Mouse (Mus musculus) hindbrain, embryonic 14.5 days (tissue): Measurements from ENCODE around the gene Thap8. TPM values are rescaled to one million over a fixed set of nuclear protein-coding genes. Genes with fewer than 3 reads are reported as not detected.

Experiments used
- ATAC-seq: fragments of 200-750 bp; cut with Nextera tagmentation; 2 replicates; pipeline ENCODE4 v1.8.0; 2017; ENCODE audit warnings: moderate number of reproducible peaks, mild to moderate bottlenecking, moderate TSS enrichment, moderate library complexity; ENCODE audit not compliant: low FRiP score
- DNase-seq: peaks from one replicate; pipeline ENCODE4 v3.0.0-alpha.2; 2015; ENCODE audit warnings: low spot score
- H3K27ac ChIP-seq: fragments of 300-500 bp; sonication (generic); 2 replicates; pipeline ENCODE4 v1.5.1; 2014; ENCODE audit warnings: mild to moderate bottlenecking, moderate library complexity
- H3K27me3 ChIP-seq: fragments of 300-500 bp; sonication (generic); 2 replicates; pipeline ENCODE4 v1.6.1; 2014; ENCODE audit warnings: mild to moderate bottlenecking, low read length, mixed read lengths; ENCODE audit not compliant: control insufficient read depth, insufficient read depth
- H3K36me3 ChIP-seq: fragments of 300-500 bp; sonication (generic); replicated peaks from 2 replicates; pipeline ENCODE4 v1.6.1; 2014; ENCODE audit not compliant: control insufficient read depth, insufficient read depth
- H3K4me1 ChIP-seq: fragments of 300-500 bp; sonication (generic); replicated peaks from 2 replicates; pipeline ENCODE4 v1.6.1; 2014; ENCODE audit warnings: antibody characterized with exemption, low read length, mixed read lengths; ENCODE audit not compliant: control insufficient read depth, insufficient read depth
- H3K4me2 ChIP-seq: fragments of 300-500 bp; sonication (generic); replicated peaks from 2 replicates; pipeline ENCODE4 v1.6.1; 2014; ENCODE audit warnings: mild to moderate bottlenecking, moderate library complexity
- H3K4me3 ChIP-seq: fragments of 300-500 bp; sonication (generic); replicated peaks from 2 replicates; pipeline ENCODE4 v1.5.1; 2014; ENCODE audit warnings: mild to moderate bottlenecking, low read length
- H3K9ac ChIP-seq: fragments of 300-500 bp; sonication (generic); 2 replicates; pipeline ENCODE4 v1.6.1; 2014
- H3K9me3 ChIP-seq: fragments of 300-500 bp; sonication (generic); 2 replicates; pipeline ENCODE4 v1.6.1; 2016; ENCODE audit warnings: low read length; ENCODE audit not compliant: control insufficient read depth
- WGBS: fragments of 180-500 bp; shearing (Covaris S2); extraction: QIAGEN DNeasy Blood & Tissue Kit; methylation state at CpG from one replicate; pipeline ENCODE4 v1.1.7; 2014; 5-methylcytosine and 5-hydroxymethylcytosine counted together
- polyA plus RNA-seq: library from polyadenylated mRNA; unstranded; fragments of >200 nt; fragmentation: Nextera tagmentation; extraction: Ambion mirVana; gene quantifications from 2 replicates; pipeline ENCODE4 v1.2.1, GENCODE M21; 2014

Thap8 gene
- polyA plus RNA-seq = 0.16 and 0.43 TPM in 2 replicates

DNA sequence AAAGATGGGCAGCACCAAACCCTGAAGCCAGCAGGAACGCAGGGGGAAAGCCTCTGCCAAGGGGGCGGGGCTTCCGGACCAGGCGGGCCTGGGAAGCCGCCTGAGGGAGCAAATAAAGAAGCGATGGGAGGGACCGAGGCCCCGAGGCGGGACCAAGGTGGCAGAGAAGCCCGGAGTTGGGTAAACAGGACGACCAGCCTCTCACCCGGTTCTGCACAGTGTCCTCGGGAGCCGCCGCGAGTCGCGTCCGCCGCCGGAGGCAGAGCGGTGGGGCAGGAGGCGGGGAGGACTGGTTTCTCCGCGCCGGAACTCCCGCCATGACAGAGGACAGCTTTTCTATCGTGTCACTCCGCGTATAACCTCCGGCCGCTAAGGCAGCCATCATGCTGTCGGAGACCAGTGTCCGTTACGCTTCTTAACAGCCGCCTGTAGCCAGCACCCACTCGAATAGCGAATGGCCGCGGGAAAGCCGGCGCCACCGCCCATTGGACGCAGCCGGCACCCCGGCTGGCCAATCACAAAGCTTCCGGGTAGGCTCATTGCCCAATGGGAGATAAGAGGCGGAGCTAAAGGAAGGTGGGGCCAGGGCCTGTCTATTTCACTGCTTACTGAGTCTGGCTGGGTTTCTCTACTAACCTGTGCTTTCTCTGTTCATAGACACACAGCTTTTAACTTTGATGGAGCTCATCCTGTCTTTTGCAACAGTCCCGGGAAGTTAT lies at the start of gene Thap8, which contains the start of gene Wdr62:
Gene Thap8 (plus strand): TSS at position 144 of the 719 bp plus-strand sequence.
Gene Wdr62 (minus strand): TSS at position 469 of the 719 bp plus-strand sequence.
- Histone ChIP-seq H3K36me3 (no peaks in the 10 kb centered on the region), H3K4me1 (no peaks in the 10 kb centered on the region), H3K4me3 (peak within 1 kb of the TSS; percentile 61), H3K27me3 (no peaks in the 10 kb centered on the region), H3K9me3 (no peaks in the 10 kb centered on the region), H3K27ac (peak within 1 kb of the TSS; percentile 97), H3K4me2 (peak within 1 kb of the TSS; percentile 91), H3K9ac (peak within 1 kb of the TSS; percentile 60)
- peak; percentile 95 for ATAC-seq
- peak; percentile 94 for DNase-seq
- under 1% methylated on average over 42 of the region's 49 CpGs for WGBS

DNA sequence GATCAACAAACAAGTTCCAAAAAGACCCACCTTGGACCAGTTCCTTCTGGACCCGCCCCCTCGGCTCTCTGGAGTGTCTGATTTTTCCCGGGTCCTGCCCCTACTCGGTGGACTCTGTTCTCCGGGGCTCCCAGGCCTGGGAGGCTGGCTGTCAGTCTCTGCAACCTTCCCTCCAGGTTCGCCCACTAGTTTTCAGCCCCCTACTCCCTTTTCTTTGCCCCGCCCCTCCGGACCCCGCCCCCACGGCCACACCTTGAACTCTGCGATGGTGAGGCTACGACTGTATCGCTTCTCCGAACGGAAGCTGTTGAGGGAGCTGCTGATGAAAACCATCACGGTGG lies 48.6 kb upstream of the Thap8 start:
- peak; percentile 49; the same call in 1 of the 2 replicates for ATAC-seq
- no peak for DNase-seq
- H3K36me3 ChIP-seq = peaks cover 45% of the 10 kb centered on the region
- peak overlapping the region; percentile 63 for H3K4me3 ChIP-seq
- peak overlapping the region; percentile 96 for H3K27ac ChIP-seq
- peaks cover 10% of the 10 kb centered on the region for H3K4me1 ChIP-seq
- no peaks in the 10 kb centered on the region for H3K27me3 ChIP-seq
- H3K9ac ChIP-seq = peak overlapping the region; percentile 75
- WGBS = under 1% methylated on average over 16 of the region's 16 CpGs
- peak overlapping the region; percentile 60 for H3K4me2 ChIP-seq
- H3K9me3 ChIP-seq = no peaks in the 10 kb centered on the region

- peak; percentile 95 for ATAC-seq
These were observed 48.0 kb upstream of the Thap8 start, which contains the start of the genes Polr2i and Tbcb for GRCm38 (mm10) chr7:30231669-30232454. Gene Polr2i (plus strand): TSS chr7:30231948. Gene Tbcb (minus strand): TSS chr7:30232272.

DNA sequence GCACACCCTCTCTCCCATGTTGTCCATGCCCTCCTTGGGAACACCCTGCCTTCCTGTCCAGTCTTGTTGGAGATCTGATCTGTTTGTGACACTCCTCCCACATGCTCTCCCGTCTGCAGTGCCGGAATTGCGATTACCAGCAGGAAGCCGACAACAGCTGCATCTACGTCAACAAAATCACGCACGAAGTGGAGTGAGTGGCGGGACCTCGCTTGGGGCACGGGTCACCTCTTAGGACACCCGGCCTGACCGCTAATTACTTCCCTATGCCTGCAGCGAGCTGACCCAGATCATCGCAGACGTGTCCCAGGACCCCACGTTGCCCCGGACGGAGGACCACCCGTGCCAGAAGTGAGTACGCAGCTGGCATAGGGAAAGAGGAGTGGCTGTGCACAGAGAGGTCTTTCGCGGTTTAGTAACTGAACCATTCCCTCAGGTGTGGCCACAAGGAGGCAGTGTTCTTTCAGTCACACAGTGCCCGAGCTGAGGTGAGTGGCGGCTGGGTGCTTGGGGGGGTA lies 47.2 kb upstream of the Thap8 start:
- DNase-seq = peak; percentile 27
- Histone ChIP-seq H3K4me3 (peak overlapping the region; percentile 63), H3K9ac (peak overlapping the region; percentile 75), H3K4me2 (peak overlapping the region; percentile 57), H3K9me3 (no peaks in the 10 kb centered on the region), H3K27me3 (no peaks in the 10 kb centered on the region), H3K36me3 (peaks cover 31% of the 10 kb centered on the region), H3K27ac (peak overlapping the region; percentile 96), H3K4me1 (peaks cover 10% of the 10 kb centered on the region)
- ATAC-seq = no peak; the same call in 1 of the 2 replicates
- WGBS = 4% methylated on average over 24 of the region's 24 CpGs

More at GRCm38 (mm10) chr7:30231669-30232454, 48.0 kb upstream of the Thap8 start, which contains the start of the genes Polr2i and Tbcb:
- WGBS = under 1% methylated on average over 67 of the region's 67 CpGs
- Histone ChIP-seq H3K9me3 (no peaks in the 10 kb centered on the region), H3K27ac (peak within 1 kb of the TSS; percentile 96), H3K36me3 (peaks cover 39% of the 10 kb centered on the region), H3K4me2 (peak within 1 kb of the TSS; percentile 60), H3K9ac (peak within 1 kb of the TSS; percentile 75), H3K27me3 (no peaks in the 10 kb centered on the region), H3K4me1 (peaks cover 10% of the 10 kb centered on the region), H3K4me3 (peak within 1 kb of the TSS; percentile 63)
- DNase-seq = peak; percentile 98

GRCm38 (mm10) chr7:30233387-30233786 lies 46.5 kb upstream of the Thap8 start:
- Histone ChIP-seq H3K27ac (no peak overlapping the region), H3K4me3 (peak overlapping the region; percentile 63), H3K4me1 (peaks cover 10% of the 10 kb centered on the region), H3K36me3 (peaks cover 25% of the 10 kb centered on the region), H3K9ac (peak overlapping the region; percentile 1; the same call in 1 of the 2 replicates), H3K4me2 (peak overlapping the region; percentile 57), H3K27me3 (no peaks in the 10 kb centered on the region), H3K9me3 (no peaks in the 10 kb centered on the region)
- ATAC-seq = no peak
- 89% methylated on average over 20 of the region's 20 CpGs for WGBS
- DNase-seq = no peak

GRCm38 (mm10) chr7:30234276-30234858 lies 45.5 kb upstream of the Thap8 start:
- Histone ChIP-seq H3K9me3 (no peaks in the 10 kb centered on the region), H3K27me3 (no peaks in the 10 kb centered on the region), H3K4me2 (no peak overlapping the region), H3K27ac (no peak overlapping the region), H3K4me3 (no peak overlapping the region), H3K36me3 (peaks cover 24% of the 10 kb centered on the region), H3K4me1 (peaks cover 10% of the 10 kb centered on the region), H3K9ac (no peak overlapping the region)
- ATAC-seq = no peak
- 93% methylated on average over 15 of the region's 15 CpGs for WGBS
- DNase-seq = no peak

DNA sequence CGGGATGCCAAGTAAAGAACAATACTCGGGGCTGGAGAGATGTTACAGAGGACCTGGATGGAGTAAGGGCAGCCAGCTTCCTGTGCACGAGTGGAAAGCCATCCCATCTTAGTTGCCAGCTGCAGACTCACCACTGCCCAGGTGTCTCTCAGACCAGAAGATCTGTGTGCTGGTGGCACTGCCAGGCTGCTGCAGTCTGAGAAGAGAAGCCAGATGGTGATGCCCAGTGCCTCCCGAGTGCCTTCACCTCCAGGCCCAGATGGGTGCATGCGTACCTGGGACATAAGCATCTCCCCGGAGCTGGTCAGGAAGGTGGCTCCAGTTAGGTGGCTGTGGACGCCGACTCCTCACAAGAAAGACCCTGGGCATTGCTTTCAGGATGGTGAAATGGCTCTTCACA lies 44.8 kb upstream of the Thap8 start:
- Histone ChIP-seq H3K4me2 (no peak overlapping the region), H3K4me3 (no peak overlapping the region), H3K9me3 (no peaks in the 10 kb centered on the region), H3K27ac (no peak overlapping the region), H3K9ac (no peak overlapping the region), H3K4me1 (peaks cover 10% of the 10 kb centered on the region), H3K27me3 (no peaks in the 10 kb centered on the region), H3K36me3 (peaks cover 24% of the 10 kb centered on the region)
- DNase-seq (no peak), ATAC-seq (no peak)
- 92% methylated on average over 8 of the region's 8 CpGs for WGBS

DNA sequence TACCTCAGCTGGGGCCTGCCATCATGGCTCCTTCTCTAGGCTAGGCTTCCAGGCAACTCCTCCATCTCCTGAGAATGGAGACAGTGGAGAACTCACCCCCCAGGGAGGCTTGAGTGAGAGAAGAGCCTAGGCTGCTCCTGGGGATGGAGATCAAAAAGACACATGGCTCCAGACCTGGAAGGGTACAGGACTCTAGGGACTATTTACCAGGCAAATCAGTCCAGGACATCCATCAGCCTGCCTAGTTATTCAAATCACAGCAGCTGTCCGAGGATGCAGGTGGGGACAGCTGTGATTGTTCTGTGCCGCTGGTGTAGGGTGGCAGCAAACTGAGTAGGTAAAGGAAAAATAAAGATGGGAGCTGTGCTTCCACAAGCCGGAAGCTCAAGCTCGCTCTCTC lies 44.3 kb upstream of the Thap8 start, which contains the start of gene Ovol3:
Gene Ovol3 (minus strand): TSS at position 101 of the 400 bp plus-strand sequence.
- H3K4me2 ChIP-seq = no peak within 1 kb of the TSS
- H3K4me1 ChIP-seq = peaks cover 8% of the 10 kb centered on the region
- no peaks in the 10 kb centered on the region for H3K27me3 ChIP-seq
- ATAC-seq (no peak), DNase-seq (no peak)
- no peak within 1 kb of the TSS for H3K27ac ChIP-seq
- H3K4me3 ChIP-seq = no peak within 1 kb of the TSS
- H3K36me3 ChIP-seq = peaks cover 24% of the 10 kb centered on the region
- 75% methylated on average over 4 of the region's 4 CpGs for WGBS
- no peak within 1 kb of the TSS for H3K9ac ChIP-seq
- H3K9me3 ChIP-seq = no peaks in the 10 kb centered on the region
